Mouse (Mus musculus) limb, embryonic 14.5 days (tissue): ENCODE data around the gene Rad51b. TPM values are rescaled to one million over a fixed set of nuclear protein-coding genes. Genes with fewer than 3 reads are reported as not detected.
A peak's percentile ranks its signal among the peaks of the same experiment; 100 is the strongest.

Source experiments
- ATAC-seq: fragments of 200-750 bp; cut with Nextera tagmentation; 2 replicates; pipeline ENCODE4 v1.8.0; 2017; ENCODE audit warnings: low read depth, moderate number of reproducible peaks, moderate TSS enrichment; ENCODE audit not compliant: low FRiP score
- DNase-seq: peaks from one replicate; pipeline ENCODE4 v3.0.0-alpha.2; 2015; ENCODE audit warnings: low spot score
- H3K27ac ChIP-seq: fragments of 300-500 bp; sonication (generic); replicated peaks from 2 replicates; pipeline ENCODE4 v1.5.1; 2014; ENCODE audit warnings: low read depth, mild to moderate bottlenecking, low read length, moderate library complexity, mixed read lengths
- H3K27me3 ChIP-seq: fragments of 300-500 bp; sonication (generic); 2 replicates; pipeline ENCODE4 v1.6.1; 2014; ENCODE audit warnings: low read length, mixed read lengths; ENCODE audit not compliant: control insufficient read depth, insufficient read depth
- H3K36me3 ChIP-seq: fragments of 300-500 bp; sonication (generic); 2 replicates; pipeline ENCODE4 v1.6.1; 2014; ENCODE audit warnings: mild to moderate bottlenecking, low read length, moderate library complexity, mixed read lengths; ENCODE audit not compliant: control insufficient read depth, insufficient read depth
- H3K4me1 ChIP-seq: fragments of 300-500 bp; sonication (generic); 2 replicates; pipeline ENCODE4 v1.6.1; 2014; ENCODE audit warnings: antibody characterized with exemption, low read length, mixed read lengths; ENCODE audit not compliant: control insufficient read depth, insufficient read depth
- H3K4me2 ChIP-seq: fragments of 300-500 bp; sonication (generic); replicated peaks from 2 replicates; pipeline ENCODE4 v1.6.1; 2014; ENCODE audit warnings: low read depth, mild to moderate bottlenecking, low read length, moderate library complexity; ENCODE audit not compliant: severe bottlenecking
- H3K4me3 ChIP-seq: fragments of 300-500 bp; sonication (generic); replicated peaks from 2 replicates; pipeline ENCODE4 v1.5.1; 2014; ENCODE audit warnings: low read length
- H3K9ac ChIP-seq: fragments of 300-500 bp; sonication (generic); 2 replicates; pipeline ENCODE4 v1.6.1; 2014; ENCODE audit warnings: mild to moderate bottlenecking, low read depth, low read length, moderate library complexity; ENCODE audit not compliant: severe bottlenecking
- H3K9me3 ChIP-seq: fragments of 300-500 bp; sonication (generic); 2 replicates; pipeline ENCODE4 v1.6.1; 2016; ENCODE audit warnings: low read length; ENCODE audit not compliant: control insufficient read depth
- POLR2A ChIP-seq: fragments of 200-500 bp; IDR thresholded peaks from 2 replicates; pipeline ENCODE4 v1.8.0; 2012; ENCODE audit warnings: inconsistent platforms, mild to moderate bottlenecking, moderate library complexity, borderline replicate concordance; ENCODE audit not compliant: insufficient read depth, insufficient read length; ENCODE audit errors: extremely low read depth
- WGBS: fragments of 180-500 bp; shearing (Covaris S2); extraction: QIAGEN DNeasy Blood & Tissue Kit; methylation state at CpG from one replicate; pipeline ENCODE4 v1.1.7; 2014; 5-methylcytosine and 5-hydroxymethylcytosine counted together
- polyA plus RNA-seq, 2 experiments: library from polyadenylated mRNA; depleted of rRNA in 1 of 2; stranded (reverse) in 1 of 2; unstranded in 1 of 2; fragments of >200 nt; fragmentation: Nextera tagmentation in 1 of 2; extraction: Ambion mirVana in 1 of 2; gene quantifications; 2 replicates each; pipeline versions ENCODE4 v1.2.1 to v1.2.3; 2012 to 2014

Rad51b gene
- polyA plus RNA-seq, 2 experiments, result 3.2 to 5.7 TPM

- Histone ChIP-seq H3K9ac (no peak overlapping the region), H3K4me3 (no peak overlapping the region), H3K36me3 (no peaks in the 10 kb centered on the region), H3K9me3 (no peaks in the 10 kb centered on the region), H3K4me2 (no peak overlapping the region), H3K27ac (no peak overlapping the region), H3K27me3 (no peaks in the 10 kb centered on the region), H3K4me1 (peaks cover 9% of the 10 kb centered on the region; the same call in 1 of the 2 replicates)
- no peak for TF ChIP-seq POLR2A
- 58% methylated on average over 4 of the region's 4 CpGs for WGBS
- ATAC-seq (no peak), DNase-seq (no peak)
These were observed 263.8 kb downstream of the Rad51b start for GRCm38 (mm10) chr12:79560893-79561292.

- no peak for TF ChIP-seq POLR2A
- Histone ChIP-seq H3K36me3 (no peaks in the 10 kb centered on the region), H3K27ac (peak overlapping the region; percentile 48; the same call in 1 of the 2 replicates), H3K4me1 (peaks cover 14% of the 10 kb centered on the region), H3K27me3 (no peaks in the 10 kb centered on the region), H3K4me3 (no peak overlapping the region), H3K9me3 (peaks cover 4% of the 10 kb centered on the region; the same call in 1 of the 2 replicates), H3K9ac (no peak overlapping the region), H3K4me2 (no peak overlapping the region)
- 47% methylated on average over 6 of the region's 6 CpGs for WGBS
- DNase-seq, result peak; percentile 87
- ATAC-seq, result peak; percentile 89
These were observed 277.3 kb downstream of the Rad51b start for GRCm38 (mm10) chr12:79574159-79575040.

GRCm38 (mm10) chr12:79575041-79575541 is 278.0 kb downstream of the Rad51b start:
- Histone ChIP-seq H3K27me3 (no peaks in the 10 kb centered on the region), H3K27ac (no peak overlapping the region), H3K4me2 (no peak overlapping the region), H3K9ac (no peak overlapping the region), H3K4me1 (peaks cover 17% of the 10 kb centered on the region), H3K4me3 (no peak overlapping the region), H3K9me3 (peaks cover 4% of the 10 kb centered on the region; the same call in 1 of the 2 replicates), H3K36me3 (no peaks in the 10 kb centered on the region)
- 74% methylated on average over 7 of the region's 7 CpGs for WGBS
- no peak for DNase-seq
- TF ChIP-seq POLR2A, result no peak
- no peak for ATAC-seq

DNA sequence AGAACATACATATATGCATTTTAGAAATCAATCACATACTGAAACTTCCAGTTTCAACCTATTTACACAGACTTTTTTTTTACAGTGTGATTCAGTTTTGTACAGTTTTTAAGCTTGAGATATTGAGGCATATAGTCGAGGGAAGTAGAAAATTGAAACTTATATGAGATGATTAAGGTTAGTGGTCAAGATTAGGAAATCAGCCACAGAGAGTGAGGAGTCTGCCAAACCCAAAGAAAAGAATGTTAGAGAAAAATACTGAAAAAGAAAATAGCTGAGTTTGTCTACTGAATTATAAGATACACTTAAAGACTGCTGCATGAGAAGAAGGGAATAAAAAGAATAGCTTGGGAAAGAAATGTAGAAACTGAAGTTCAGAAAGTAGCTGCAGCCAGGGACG is 280.4 kb downstream of the Rad51b start:
- Histone ChIP-seq H3K9me3 (no peaks in the 10 kb centered on the region), H3K27me3 (no peaks in the 10 kb centered on the region), H3K4me3 (no peak overlapping the region), H3K27ac (no peak overlapping the region), H3K4me1 (peaks cover 17% of the 10 kb centered on the region), H3K9ac (no peak overlapping the region), H3K36me3 (no peaks in the 10 kb centered on the region), H3K4me2 (no peak overlapping the region)
- DNase-seq, result no peak
- WGBS, result 83% methylated on average over 2 of the region's 2 CpGs
- TF ChIP-seq POLR2A, result no peak
- no peak for ATAC-seq

DNA sequence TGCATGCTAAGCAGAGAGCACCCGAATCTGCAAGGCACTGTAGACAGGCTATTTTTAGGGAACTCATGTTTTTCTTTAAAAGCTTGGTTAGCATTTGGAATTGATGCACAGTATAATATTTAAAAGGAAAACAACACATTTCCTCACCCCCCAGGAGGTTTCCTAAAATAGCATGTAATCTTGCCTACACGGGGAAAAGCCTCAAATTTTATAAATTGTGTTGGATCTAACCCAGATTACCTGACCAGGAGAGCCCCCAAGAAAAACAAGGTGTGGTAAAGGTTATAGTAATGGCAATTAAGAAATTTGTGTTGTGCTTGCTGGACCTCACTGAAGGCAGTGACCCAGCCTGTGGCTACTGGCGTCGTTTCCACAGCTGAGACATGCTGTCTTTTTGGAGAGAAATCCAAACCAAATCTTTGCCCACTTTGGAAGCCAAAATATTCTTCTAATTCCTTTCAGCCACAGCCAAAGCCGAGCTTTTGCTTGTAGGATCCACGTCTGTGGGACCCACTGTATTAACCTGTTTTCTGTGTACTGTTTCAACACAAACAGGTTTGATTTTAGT is 282.0 kb downstream of the Rad51b start:
- Histone ChIP-seq H3K27ac (peak overlapping the region; percentile 48; the same call in 1 of the 2 replicates), H3K9ac (no peak overlapping the region), H3K36me3 (no peaks in the 10 kb centered on the region), H3K9me3 (no peaks in the 10 kb centered on the region), H3K27me3 (no peaks in the 10 kb centered on the region), H3K4me1 (peaks cover 13% of the 10 kb centered on the region; the same call in 1 of the 2 replicates), H3K4me3 (no peak overlapping the region), H3K4me2 (no peak overlapping the region)
- DNase-seq (no peak), ATAC-seq (no peak)
- TF ChIP-seq POLR2A, result no peak
- WGBS, result 60% methylated on average over 6 of the region's 6 CpGs
